Mouse (Mus musculus) liver, embryonic 12.5 days (tissue): ENCODE data around the gene Traip. TPM values are rescaled to one million over a fixed set of nuclear protein-coding genes. Genes with fewer than 3 reads are reported as not detected.

Experiments
- ATAC-seq: fragments of 200-750 bp; cut with Nextera tagmentation; 2 replicates; pipeline ENCODE4 v1.8.0; 2017; ENCODE audit warnings: moderate number of reproducible peaks, mild to moderate bottlenecking, moderate library complexity
- H3K27ac ChIP-seq: fragments of 300-500 bp; sonication (generic); 2 replicates; pipeline ENCODE4 v1.5.1; 2016; ENCODE audit warnings: mild to moderate bottlenecking
- H3K27me3 ChIP-seq: fragments of 300-500 bp; sonication (generic); replicated peaks from 2 replicates; pipeline ENCODE4 v1.6.1; 2016; ENCODE audit warnings: mild to moderate bottlenecking, moderate library complexity
- H3K36me3 ChIP-seq: fragments of 300-500 bp; sonication (generic); 2 replicates; pipeline ENCODE4 v1.6.1; 2016; ENCODE audit warnings: mild to moderate bottlenecking, moderate library complexity
- H3K4me1 ChIP-seq: fragments of 300-500 bp; sonication (generic); 2 replicates; pipeline ENCODE4 v1.6.1; 2016
- H3K4me2 ChIP-seq: fragments of 300-500 bp; sonication (generic); 2 replicates; pipeline ENCODE4 v1.6.1; 2016; ENCODE audit warnings: mild to moderate bottlenecking, moderate library complexity
- H3K4me3 ChIP-seq: fragments of 300-500 bp; sonication (generic); 2 replicates; pipeline ENCODE4 v1.5.1; 2016; ENCODE audit warnings: mild to moderate bottlenecking, moderate library complexity
- H3K9ac ChIP-seq: fragments of 300-500 bp; sonication (generic); 2 replicates; pipeline ENCODE4 v1.6.1; 2016; ENCODE audit warnings: mild to moderate bottlenecking, moderate library complexity
- H3K9me3 ChIP-seq: fragments of 300-500 bp; sonication (generic); replicated peaks from 2 replicates; pipeline ENCODE4 v1.6.1; 2016; ENCODE audit warnings: mild to moderate bottlenecking, moderate library complexity
- WGBS: fragments of 180-500 bp; shearing (Covaris S2); methylation state at CpG from one replicate; pipeline ENCODE4 v1.1.7; 2016; ENCODE audit not compliant: insufficient replicate concordance; 5-methylcytosine and 5-hydroxymethylcytosine counted together
- polyA plus RNA-seq: library from polyadenylated mRNA; unstranded; fragments of >200 nt; fragmentation: Nextera tagmentation; extraction: Ambion mirVana; gene quantifications from 2 replicates; pipeline ENCODE4 v1.2.1, GENCODE M21; 2016

Traip gene
- 20.9 and 22.2 TPM in 2 replicates for polyA plus RNA-seq

DNA sequence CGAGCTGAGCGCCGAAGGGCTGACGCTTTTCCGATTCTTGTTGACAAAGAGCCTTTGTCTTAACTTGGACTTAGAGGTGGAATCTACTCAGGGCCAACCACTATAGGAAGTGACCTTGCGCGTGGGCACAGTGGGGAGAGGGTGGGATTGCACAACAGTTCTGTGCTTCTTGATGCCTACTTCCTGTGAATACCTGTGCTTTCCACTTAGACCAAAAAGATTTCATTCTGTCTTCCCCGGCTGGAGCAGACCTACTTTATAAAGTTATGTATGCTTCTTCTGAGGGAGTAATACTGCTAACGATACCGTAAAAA, at the start of gene Traip:
Gene Traip (plus strand): TSS at position 215 of the 314 bp plus-strand sequence.
- Histone ChIP-seq H3K27me3 (0 out of 2 replicates have a peak, but pooled peaks cover 21% of the 10 kb centered on the region), H3K27ac (peak within 1 kb of the TSS; percentile 77), H3K9ac (peak within 1 kb of the TSS; percentile 78), H3K4me1 (peaks cover 28% of the 10 kb centered on the region), H3K4me2 (peak within 1 kb of the TSS; percentile 84), H3K36me3 (peaks cover 15% of the 10 kb centered on the region), H3K4me3 (peak within 1 kb of the TSS; percentile 84), H3K9me3 (no peaks in the 10 kb centered on the region)
- WGBS: 81% methylated on average over 10 of the region's 10 CpGs
- no peak for ATAC-seq

DNA sequence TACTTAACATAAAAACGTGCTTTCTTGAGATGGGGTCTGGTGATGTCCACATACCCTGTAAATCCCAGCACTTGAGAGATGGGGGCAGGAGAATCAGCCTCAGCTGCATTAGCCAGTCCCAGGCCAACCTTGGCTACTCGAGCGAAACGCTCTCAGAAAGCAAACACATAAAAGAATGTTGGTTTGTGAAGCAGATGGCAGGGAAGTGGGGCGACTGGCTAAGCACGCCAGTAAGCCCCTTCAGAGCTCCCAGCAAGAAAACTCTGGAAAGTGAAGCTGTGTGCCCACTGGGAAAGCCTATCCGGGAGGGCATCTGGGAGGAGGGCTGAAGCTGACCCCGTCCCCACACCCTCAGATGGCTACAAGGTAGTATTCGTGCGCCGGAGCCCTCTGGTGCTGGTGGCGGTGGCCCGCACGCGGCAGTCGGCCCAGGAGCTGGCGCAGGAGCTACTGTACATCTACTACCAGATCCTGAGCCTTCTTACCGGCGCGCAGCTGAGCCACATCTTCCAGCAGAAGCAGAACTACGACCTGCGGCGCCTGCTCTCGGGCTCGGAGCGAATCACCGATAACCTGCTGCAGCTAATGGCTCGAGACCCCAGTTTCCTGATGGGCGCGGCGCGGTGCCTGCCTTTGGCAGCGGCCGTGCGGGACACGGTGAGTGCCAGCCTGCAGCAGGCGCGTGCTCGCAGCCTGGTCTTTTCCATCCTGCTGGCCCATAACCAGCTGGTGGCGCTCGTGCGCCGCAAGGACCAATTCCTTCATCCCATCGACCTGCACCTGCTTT, 48.9 kb upstream of the Traip start:
- Histone ChIP-seq H3K4me3 (peak overlapping the region; percentile 40), H3K9ac (no peak overlapping the region; the same call in 1 of the 2 replicates), H3K4me1 (peaks cover 21% of the 10 kb centered on the region), H3K27ac (no peak overlapping the region), H3K9me3 (no peaks in the 10 kb centered on the region), H3K4me2 (peak overlapping the region; percentile 65), H3K27me3 (peaks cover 27% of the 10 kb centered on the region), H3K36me3 (0 out of 2 replicates have a peak, but pooled peaks cover 3% of the 10 kb centered on the region)
- WGBS: 16% methylated on average over 44 of the region's 44 CpGs
- ATAC-seq: no peak

DNA sequence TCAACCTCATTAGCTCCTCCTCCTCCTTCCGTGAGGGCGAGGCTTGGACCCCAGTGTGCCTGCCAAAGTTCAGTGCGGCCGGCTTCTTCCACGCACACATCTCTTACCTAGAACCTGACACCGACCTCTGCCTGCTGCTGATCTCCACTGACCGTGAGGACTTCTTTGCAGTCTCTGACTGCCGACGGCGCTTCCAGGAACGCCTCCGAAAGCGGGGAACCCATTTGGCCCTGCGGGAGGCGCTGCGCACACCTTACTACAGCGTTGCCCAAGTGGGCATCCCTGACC, 48.4 kb upstream of the Traip start:
- H3K27me3 ChIP-seq: peaks cover 27% of the 10 kb centered on the region

DNA sequence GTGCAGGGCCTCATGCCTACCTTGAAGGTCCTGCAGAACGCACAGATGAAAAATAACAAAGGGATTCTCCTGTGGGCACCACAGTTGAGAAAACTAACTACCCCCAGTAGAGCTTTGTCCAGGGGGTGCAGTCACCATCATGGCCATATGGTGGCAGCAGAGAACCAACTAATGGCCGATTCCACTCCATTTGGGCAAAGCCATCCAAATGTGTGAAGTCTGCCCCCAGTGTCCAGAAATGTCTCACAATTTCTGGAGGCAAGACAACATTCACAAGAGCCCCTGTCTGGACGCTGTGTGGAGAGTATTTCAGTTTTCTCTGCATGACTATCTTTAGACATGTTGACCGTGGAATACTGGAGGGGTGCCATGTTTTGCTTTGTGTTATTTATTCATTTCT, 45.2 kb upstream of the Traip start:
- ATAC-seq: peak; percentile 40
- 4% methylated on average over 4 of the region's 4 CpGs for WGBS

More for the DNA sequence above, 48.4 kb upstream of the Traip start:
- H3K9me3 ChIP-seq: no peaks in the 10 kb centered on the region
- peaks cover 26% of the 10 kb centered on the region for H3K4me1 ChIP-seq
- H3K9ac ChIP-seq: no peak overlapping the region
- 0 out of 2 replicates have a peak, but pooled peaks cover 3% of the 10 kb centered on the region for H3K36me3 ChIP-seq
- H3K27ac ChIP-seq: no peak overlapping the region
- ATAC-seq: no peak
- WGBS: 37% methylated on average over 17 of the region's 17 CpGs
- peak overlapping the region; percentile 65 for H3K4me2 ChIP-seq
- peak overlapping the region; percentile 40; the same call in 1 of the 2 replicates for H3K4me3 ChIP-seq

DNA sequence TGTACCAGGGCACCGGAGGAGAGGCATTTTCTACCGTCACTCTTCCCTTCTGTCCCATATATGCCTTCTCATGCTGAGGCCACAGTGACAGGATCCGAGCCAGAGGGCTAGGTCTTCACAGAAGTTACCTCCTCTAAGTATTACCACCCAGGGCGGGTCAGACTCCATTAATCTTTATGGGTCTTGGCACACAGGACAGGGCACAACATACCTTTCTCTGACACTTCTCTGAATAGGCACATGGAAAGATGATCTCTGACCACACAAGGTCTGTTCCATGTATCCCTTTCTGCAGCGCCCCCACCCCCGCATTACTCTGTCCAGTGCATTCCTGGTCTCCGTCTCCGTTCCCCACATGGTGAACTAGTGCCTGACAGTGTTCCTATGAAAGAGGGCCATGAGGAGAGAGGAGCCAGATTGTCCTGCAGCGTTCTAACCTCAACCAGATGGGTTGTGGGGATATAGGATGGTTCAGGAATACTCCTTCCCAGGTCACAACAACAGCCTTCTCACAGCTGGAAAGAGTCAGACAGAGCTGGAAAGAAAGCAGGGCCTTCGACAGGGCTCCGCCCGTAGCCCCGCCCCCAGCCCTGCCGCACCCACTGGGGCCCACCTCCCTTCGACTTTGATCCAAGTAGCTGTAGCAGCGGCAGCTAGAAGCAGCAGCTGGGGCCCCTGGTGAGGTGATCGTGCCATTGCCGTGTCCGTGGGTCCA, 43.5 kb upstream of the Traip start, which contains the start of gene Mst1r:
Gene Mst1r (plus strand): TSS at position 622 of the 715 bp plus-strand sequence.
- Histone ChIP-seq H3K4me1 (peaks cover 45% of the 10 kb centered on the region), H3K36me3 (0 out of 2 replicates have a peak, but pooled peaks cover 3% of the 10 kb centered on the region), H3K9me3 (no peaks in the 10 kb centered on the region), H3K27me3 (peaks cover 18% of the 10 kb centered on the region), H3K27ac (peak within 1 kb of the TSS; percentile 29; the same call in 1 of the 2 replicates), H3K4me2 (peak within 1 kb of the TSS; percentile 74), H3K4me3 (peak within 1 kb of the TSS; percentile 43), H3K9ac (peak within 1 kb of the TSS; percentile 49)
- peak; percentile 70 for ATAC-seq
- WGBS: 25% methylated on average over 19 of the region's 19 CpGs

More for the DNA sequence above, 45.2 kb upstream of the Traip start:
- Histone ChIP-seq H3K4me1 (peaks cover 53% of the 10 kb centered on the region), H3K27me3 (peaks cover 33% of the 10 kb centered on the region), H3K4me2 (no peak overlapping the region), H3K27ac (no peak overlapping the region), H3K4me3 (no peak overlapping the region), H3K9me3 (no peaks in the 10 kb centered on the region), H3K36me3 (0 out of 2 replicates have a peak, but pooled peaks cover 3% of the 10 kb centered on the region), H3K9ac (no peak overlapping the region)

DNA sequence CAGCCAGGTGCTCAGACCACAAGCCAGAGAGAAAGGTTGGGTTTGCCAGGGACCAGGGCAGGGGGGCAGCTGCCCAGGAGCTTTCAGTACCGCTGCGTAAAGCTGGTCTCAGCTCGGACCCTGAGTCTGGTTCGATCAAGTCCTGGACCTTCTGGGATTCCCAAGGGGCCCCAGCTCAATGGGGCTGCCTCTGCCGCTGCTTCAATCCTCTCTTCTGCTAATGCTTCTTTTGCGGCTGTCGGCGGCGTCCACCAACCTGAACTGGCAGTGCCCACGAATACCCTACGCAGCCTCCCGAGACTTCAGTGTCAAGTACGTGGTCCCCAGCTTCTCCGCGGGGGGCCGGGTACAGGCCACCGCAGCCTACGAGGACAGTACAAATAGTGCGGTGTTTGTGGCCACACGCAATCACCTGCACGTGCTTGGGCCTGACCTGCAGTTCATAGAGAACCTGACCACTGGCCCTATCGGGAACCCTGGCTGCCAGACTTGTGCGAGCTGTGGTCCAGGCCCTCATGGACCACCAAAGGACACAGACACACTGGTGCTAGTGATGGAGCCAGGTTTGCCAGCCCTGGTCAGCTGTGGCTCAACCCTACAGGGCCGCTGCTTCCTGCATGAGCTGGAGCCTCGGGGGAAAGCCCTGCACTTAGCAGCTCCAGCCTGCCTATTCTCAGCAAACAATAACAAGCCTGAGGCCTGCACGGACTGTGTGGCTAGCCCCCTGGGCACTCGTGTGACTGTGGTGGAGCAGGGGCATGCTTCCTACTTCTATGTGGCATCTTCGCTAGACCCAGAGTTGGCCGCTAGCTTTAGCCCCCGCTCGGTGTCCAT, 42.8 kb upstream of the Traip start:
- peak overlapping the region; percentile 74 for H3K4me2 ChIP-seq
- H3K27ac ChIP-seq: 0 out of 2 replicates have a peak overlapping the region, but pooled peaks have one; percentile 29
- peak overlapping the region; percentile 49 for H3K9ac ChIP-seq
- WGBS: 58% methylated on average over 31 of the region's 31 CpGs
- peaks cover 40% of the 10 kb centered on the region for H3K4me1 ChIP-seq
- H3K36me3 ChIP-seq: no peaks in the 10 kb centered on the region
- peak overlapping the region; percentile 43 for H3K4me3 ChIP-seq
- ATAC-seq: no peak
- H3K9me3 ChIP-seq: no peaks in the 10 kb centered on the region
- peaks cover 18% of the 10 kb centered on the region for H3K27me3 ChIP-seq

DNA sequence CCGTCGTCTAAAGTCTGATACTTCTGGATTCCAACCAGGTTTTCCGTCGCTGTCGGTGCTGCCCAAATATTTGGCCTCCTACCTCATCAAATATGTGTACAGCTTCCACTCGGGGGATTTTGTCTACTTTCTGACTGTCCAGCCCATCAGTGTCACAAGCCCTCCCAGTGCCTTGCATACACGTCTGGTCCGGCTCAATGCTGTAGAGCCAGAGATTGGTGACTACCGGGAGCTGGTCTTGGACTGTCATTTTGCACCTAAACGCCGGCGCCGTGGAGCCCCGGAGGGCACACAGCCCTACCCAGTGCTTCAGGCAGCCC, 42.2 kb upstream of the Traip start:
- no peak overlapping the region for H3K9ac ChIP-seq

DNA sequence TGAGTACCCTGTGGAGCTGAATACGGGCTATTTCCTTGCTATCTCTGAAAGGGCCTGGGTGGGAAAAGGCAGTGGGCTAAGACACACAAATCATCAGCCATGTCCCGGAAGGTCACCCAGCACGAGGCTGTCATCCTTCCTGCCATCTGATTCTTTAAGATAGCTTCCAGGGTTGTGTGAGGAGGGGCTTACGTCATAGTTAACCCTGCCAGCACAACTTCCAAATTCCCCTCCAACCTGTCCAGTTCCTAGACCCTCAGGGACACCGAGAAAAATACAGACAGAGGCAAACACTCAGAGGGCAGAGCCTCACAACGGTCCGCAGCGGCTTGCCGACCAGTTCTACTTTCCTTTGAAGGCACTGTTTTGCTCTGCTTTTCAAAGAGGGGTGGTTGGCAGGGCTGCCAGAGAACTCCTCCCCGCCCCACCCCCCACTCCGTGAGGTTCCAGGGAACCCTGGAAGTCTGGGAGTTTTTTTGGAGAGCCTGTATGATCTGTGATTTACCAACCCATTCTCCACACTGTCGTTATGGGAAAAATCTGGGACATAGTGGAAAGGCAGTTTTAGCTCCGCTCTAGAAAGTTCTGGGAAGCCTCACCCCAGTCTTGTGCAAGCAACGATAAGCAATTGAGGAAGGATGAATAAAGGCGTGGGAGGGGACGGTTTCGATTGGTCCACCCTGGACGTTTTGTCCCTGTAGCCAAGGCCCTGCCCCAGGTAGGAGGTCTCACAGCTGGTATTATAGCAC, 41.4 kb upstream of the Traip start:
- H3K9me3 ChIP-seq: no peaks in the 10 kb centered on the region
- H3K4me2 ChIP-seq: peak overlapping the region; percentile 30
- H3K27ac ChIP-seq: no peak overlapping the region
- H3K27me3 ChIP-seq: peaks cover 32% of the 10 kb centered on the region
- no peak overlapping the region for H3K4me3 ChIP-seq
- 33% methylated on average over 18 of the region's 18 CpGs for WGBS
- H3K4me1 ChIP-seq: peaks cover 40% of the 10 kb centered on the region
- ATAC-seq: no peak
- H3K36me3 ChIP-seq: no peaks in the 10 kb centered on the region
- no peak overlapping the region for H3K9ac ChIP-seq

More for the DNA sequence above, 42.2 kb upstream of the Traip start:
- Histone ChIP-seq H3K4me2 (no peak overlapping the region; the same call in 1 of the 2 replicates), H3K9me3 (no peaks in the 10 kb centered on the region), H3K27me3 (peaks cover 24% of the 10 kb centered on the region), H3K4me3 (no peak overlapping the region), H3K36me3 (no peaks in the 10 kb centered on the region), H3K27ac (no peak overlapping the region), H3K4me1 (peaks cover 40% of the 10 kb centered on the region)
- 80% methylated on average over 14 of the region's 14 CpGs for WGBS
- no peak for ATAC-seq

DNA sequence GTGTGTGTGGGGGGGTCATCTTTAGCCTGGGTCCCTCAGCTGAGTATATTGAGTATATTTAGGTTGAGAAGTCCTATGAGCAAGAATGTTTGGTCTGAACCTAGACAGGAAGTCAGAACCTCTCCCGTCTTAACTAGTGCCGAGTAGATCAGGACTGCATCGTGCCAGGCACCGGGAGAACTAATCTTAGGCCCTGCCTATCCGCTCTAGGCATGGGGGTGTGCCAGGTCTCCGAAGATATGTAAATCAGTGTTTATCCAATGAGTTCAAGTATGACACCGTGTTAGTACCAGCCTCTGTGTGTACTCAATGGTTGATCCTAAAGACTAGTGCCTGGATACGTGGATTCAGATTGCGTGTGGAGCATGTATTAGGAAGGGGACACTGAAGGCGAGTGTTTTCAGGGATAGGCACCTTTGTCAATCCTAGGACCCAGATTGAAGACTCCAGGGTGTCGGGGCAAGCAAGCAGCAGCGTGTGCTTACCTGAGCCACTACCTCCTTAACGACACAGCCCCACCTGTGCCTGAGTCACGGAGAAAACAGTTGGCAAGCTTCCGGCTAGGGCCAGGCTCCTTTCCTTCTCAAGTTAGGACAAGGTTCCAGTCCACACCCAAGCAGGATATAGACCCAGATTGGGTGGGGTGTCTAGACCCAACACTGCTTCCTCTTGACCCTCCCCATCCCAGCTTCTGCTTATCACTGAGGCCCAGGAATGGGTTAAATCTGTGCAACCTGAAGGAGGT, 39.7 kb upstream of the Traip start:
- Histone ChIP-seq H3K4me3 (no peak overlapping the region), H3K27me3 (peaks cover 45% of the 10 kb centered on the region), H3K4me2 (no peak overlapping the region), H3K27ac (no peak overlapping the region), H3K9me3 (no peaks in the 10 kb centered on the region), H3K36me3 (no peaks in the 10 kb centered on the region), H3K9ac (no peak overlapping the region), H3K4me1 (peaks cover 36% of the 10 kb centered on the region)
- 75% methylated on average over 15 of the region's 15 CpGs for WGBS
- ATAC-seq: no peak

DNA sequence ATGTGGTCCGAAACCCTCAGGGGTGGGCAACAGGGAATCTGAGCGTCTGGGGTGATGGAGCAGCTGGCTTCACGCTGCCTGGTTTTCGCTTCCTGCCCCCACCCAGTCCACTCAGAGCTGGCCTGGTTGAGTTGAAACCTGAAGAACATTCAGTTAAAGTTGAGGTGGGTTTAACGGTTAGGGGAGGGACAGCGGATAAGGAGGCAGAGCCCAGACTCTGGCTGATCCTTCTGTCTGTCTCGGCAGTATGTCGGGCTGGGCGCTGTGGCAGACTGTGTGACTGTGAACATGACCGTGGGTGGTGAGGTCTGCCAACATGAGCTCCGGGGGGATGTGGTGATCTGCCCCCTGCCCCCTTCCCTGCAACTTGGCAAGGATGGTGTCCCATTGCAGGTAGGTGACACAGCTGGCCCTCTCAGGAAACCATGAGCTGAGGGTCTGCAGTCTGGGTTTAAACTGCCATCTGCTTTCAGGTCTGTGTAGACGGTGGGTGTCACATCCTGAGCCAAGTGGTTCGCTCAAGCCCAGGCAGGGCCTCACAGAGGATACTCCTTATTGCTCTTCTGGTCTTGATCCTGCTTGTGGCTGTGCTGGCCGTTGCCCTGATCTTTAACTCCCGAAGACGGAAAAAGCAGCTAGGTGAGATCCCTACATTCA, 35.0 kb upstream of the Traip start:
- H3K4me3 ChIP-seq: no peak overlapping the region
- no peak for ATAC-seq
- no peaks in the 10 kb centered on the region for H3K9me3 ChIP-seq
- no peak overlapping the region for H3K9ac ChIP-seq
- no peaks in the 10 kb centered on the region; the same call in 1 of the 2 replicates for H3K4me1 ChIP-seq
- H3K27me3 ChIP-seq: peaks cover 80% of the 10 kb centered on the region
- no peak overlapping the region for H3K27ac ChIP-seq
- no peaks in the 10 kb centered on the region for H3K36me3 ChIP-seq
- no peak overlapping the region for H3K4me2 ChIP-seq
- WGBS: 69% methylated on average over 16 of the region's 16 CpGs
